Mouse (Mus musculus): Measurements from ENCODE around the gene 1700017B05Rik.
"Not testable (repeated sequence)": the region's sequence is repeated elsewhere in the genome, so short reads cannot be mapped to it uniquely, and the experiment has no call there.

The 1700017B05Rik gene

DNA sequence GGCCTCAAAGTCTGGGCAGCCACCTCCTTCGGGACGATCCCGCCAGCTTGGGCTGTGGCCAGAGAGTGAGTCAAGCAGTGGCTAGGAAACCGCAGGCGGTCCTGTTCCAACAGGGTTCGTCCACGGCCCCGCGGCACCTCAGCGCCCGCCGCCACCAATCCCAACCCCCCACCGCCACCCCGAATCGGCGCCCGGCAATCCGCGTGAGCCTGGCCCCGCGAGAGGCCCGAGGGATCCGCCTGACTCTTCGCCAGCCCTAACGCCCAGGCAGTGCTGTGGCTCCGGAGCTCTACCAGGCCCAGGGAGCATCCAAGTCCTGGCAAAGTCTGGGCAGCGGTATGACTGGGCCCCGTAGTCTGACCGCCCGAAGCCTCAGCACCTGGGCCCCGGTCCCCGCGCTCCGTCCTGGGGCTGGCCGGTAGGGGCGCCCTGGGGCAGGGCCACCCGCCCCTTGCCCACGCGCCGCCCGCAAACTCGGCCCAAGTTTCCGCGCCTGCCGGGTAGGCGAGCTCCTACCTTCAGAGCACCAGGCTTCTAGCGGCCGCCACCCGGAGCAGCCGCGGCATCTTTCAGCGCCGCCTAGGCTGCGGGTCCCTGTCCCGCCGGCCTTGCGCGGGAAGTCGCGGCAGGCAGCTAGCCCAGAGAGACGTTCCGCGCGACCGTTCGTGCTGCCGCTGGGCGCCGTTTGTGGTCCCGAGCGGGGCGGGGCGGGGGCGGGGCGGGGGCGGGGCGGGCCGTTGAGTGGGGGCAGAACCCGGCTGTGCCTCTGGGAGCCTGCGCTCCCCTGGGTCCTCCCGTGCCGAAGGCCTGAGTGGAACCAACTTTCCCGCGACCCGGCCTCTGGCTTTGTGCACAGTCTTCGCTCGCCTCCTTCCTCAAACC lies at the start of gene 1700017B05Rik:
Gene 1700017B05Rik (minus strand): TSS at position 700 of the 882 bp plus-strand sequence.
- peak; percentile 41 for DNase-seq (ENCODE audit: low read depth)

DNA sequence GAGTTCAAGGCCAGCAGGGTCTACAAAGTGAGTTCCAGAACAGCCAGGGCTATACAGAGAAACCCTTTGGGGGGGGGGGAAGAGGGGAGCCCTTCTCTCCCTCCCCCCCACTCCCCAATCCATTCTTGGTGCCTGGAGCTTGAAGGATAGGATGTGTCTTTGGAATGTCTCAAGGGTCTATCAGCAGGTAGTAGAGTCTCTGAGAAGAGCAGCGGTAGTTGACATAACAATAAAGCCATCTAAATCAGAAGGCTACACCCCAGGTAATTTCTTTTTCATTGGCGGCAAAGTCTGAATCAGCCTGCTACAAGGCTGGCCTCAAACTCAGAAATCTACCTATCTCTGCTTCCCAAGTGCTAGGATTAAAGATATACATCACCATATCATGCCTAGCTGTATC lies 48.5 kb upstream of the 1700017B05Rik start:
- DNase-seq (ENCODE audit: low read depth), result no peak

- no peak for DNase-seq (ENCODE audit: low read depth)
These were observed 46.9 kb upstream of the 1700017B05Rik start for GRCm38 (mm10) chr9:57309353-57309752.

- no peak for DNase-seq (ENCODE audit: low read depth)
These were observed 45.0 kb upstream of the 1700017B05Rik start for GRCm38 (mm10) chr9:57307456-57307855.

DNA sequence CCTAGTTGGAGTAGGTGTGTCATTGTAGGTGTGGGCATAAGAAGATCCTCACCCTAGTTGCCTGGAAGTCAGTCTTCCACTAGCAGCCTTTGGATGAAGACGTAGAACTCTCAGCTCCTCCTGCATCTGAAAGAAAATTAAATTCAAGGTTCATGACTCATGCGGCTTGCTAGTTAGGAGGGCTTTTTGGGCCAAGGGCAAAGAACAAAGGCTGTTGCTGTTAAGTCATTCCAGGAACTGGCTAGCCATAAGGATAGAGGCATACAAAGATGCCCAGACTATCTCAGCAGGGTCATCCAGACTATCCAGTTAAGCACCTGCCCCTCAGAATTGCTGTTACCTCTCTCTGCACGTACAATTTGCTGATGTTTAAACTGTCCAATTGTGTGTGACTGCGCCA lies 42.3 kb upstream of the 1700017B05Rik start:
- not testable (repeated sequence) for DNase-seq (ENCODE audit: low read depth)

DNA sequence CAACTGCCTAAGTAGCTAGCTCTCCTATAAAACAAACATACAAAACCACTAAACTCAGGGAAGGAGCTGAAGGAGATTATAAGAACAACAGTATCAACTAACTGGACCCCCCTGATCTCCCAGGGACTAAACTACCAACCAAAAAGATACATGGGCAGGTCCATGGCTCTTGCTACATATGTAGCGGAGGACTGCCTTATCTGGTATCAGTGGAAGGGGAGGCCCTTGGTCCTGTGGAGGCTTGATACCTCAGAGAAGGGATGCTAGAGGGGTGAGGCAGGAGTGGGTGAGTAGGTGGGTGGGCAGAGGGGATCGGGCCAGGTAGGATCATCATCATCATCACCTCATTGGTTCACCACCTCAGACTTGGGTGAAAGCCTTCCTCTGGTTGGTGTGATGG lies 41.8 kb upstream of the 1700017B05Rik start:
- no peak for DNase-seq (ENCODE audit: low read depth)

DNA sequence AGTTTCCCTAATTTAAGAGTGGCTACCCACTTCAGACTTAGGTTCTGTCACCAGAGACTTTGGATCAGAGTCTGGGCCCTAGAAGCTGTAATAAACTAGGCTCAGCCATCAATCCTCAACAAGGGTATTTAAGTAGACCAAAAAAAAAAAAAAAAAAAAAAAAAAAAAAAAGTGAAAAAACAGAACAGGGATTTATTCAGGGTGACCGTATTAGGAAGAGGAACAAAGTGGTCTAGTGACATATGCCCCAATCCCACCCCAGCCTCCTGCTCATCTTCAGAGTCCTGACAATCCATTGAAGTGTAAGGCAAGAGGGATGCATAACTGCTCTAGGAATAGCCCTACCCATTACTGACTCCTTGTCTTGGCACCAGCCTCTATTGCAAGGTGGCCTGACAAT lies 40.9 kb upstream of the 1700017B05Rik start:
- no peak for DNase-seq (ENCODE audit: low read depth)

DNA sequence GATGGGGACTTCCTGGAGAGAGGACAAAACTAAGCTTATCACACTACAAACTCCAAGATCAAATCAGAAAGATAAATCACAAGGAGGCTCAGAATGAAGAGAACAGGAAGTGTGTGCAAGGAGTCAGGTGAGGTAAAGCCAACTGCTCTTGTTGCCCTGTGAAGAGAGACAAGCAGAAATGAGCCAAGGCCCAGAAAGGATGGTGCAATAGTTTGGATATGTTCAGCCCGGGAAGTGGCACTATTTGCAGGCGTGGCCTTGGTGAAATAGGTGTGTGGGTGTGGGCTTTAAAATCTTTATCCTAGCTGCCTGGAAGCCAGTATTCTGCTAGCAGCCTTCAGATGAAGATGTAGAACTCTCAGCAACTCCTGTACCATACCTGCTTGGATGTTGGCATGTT lies 38.4 kb upstream of the 1700017B05Rik start:
- DNase-seq (ENCODE audit: low read depth), result no peak

DNA sequence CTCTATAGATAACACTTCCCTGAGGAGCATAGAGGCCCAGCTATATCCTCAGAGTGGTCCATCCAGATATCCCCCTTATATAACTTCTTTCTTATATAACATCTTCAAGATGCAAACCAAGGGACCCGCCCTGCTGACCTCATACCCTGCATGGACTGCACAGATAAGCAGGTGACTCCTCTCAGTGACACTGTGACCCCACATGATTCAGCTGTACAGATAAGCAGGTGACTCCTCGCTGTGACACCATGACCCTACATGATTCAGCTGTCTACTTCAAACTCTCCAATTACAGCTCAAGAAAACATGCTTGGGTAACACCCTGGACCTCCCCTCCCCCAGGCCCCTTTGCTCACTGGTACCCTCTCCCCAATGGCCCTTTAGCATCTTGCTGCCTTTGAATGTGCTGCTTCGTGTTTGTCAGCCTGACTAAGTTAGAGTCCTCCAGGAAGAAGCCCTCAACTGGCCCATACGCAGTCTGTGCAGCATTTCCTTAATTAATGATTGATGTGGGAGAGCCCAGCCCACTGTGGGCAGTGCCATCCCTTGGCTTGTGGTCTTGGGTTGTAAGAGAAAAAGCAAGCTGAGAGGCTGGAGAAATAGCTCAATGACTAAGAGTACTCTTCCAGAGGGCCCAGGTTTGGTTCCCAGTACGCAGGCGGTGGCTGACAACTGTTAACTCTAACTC lies 37.5 kb upstream of the 1700017B05Rik start:
- DNase-seq (ENCODE audit: low read depth), result peak; percentile 87

- no peak for DNase-seq (ENCODE audit: low read depth)
These were observed 35.5 kb upstream of the 1700017B05Rik start for GRCm38 (mm10) chr9:57297938-57298337.

DNA sequence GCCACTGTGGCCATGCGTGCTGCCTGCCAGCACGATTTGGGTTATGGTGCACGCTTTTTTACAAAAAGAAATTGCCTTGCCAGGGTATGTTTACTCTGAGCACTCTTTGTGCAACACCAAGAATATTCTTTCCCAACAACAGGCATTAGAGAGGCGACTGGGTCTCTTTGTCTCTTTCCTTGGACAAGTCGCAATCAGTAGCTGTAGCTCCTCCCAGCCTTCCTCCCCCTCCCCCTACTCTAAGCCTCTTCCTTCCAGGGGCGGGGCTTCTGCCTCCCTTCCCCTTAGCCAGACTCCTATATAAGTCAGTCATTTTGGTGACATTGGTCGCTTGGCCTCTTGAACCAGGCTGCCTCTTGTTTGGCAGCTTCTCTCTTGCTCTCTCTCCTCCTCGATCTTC lies 33.9 kb upstream of the 1700017B05Rik start:
- DNase-seq (ENCODE audit: low read depth), result no peak

DNA sequence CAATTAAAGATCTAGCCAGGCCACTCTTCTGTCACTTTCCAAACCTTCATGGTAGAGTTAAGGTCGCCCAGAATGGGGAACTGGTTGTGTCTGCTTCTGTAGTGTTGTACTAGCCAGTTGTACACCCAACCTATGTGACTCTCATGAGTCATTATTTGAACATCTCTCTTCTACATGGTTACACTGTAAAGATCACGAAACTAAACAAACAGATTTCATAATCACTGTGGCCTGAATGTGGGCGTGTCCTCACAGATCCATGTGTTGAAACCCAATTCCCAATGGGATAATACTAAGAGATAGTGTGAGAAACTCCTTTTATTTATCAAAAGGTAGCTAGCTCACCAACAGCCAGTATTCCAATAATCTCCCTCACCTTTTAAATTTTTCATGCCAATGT lies 33.3 kb upstream of the 1700017B05Rik start:
- DNase-seq (ENCODE audit: low read depth), result no peak

GRCm38 (mm10) chr9:57294905-57295304 lies 32.5 kb upstream of the 1700017B05Rik start:
- no peak for DNase-seq (ENCODE audit: low read depth)

DNA sequence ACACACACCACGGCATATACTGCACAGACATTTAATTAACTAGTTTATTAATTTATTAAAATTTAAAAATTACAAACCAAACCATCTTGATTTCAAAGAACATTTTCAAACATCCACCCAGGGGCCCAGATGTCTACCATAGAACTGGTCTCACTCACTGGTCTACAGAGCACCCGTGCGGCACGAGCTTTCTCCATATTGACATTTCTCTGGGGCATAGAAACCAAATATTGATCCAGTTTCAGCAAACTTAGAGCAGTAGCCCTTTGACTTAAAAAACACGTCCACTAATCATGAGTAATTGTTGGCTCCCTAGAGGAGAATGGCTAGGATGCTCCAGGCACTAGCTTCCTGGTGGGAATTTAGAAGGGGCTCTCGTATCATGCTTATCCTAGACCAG lies 24.8 kb upstream of the 1700017B05Rik start:
- DNase-seq (ENCODE audit: low read depth), result no peak

DNA sequence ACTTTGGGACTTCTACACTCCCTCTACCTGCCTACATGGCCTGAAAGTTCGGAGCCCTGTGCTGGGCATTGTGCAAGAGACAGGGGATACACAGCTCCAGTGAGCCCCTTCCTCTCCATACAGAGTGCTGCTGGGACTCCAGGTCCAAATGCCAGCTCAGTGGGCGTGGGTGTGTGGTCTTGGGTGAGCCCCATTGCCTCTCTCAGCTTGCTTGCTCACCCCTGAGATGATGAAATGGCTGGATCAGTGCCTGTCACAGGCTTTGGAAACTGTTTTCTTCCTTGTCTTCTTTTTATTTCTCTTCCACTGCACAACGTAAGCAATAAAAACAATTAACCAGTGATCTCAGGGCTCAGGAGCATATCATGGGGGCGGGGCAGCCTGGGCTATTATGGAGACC lies 20.9 kb upstream of the 1700017B05Rik start:
- no peak for DNase-seq (ENCODE audit: low read depth)

GRCm38 (mm10) chr9:57282686-57283085 lies 20.3 kb upstream of the 1700017B05Rik start:
- DNase-seq (ENCODE audit: low read depth), result no peak

DNA sequence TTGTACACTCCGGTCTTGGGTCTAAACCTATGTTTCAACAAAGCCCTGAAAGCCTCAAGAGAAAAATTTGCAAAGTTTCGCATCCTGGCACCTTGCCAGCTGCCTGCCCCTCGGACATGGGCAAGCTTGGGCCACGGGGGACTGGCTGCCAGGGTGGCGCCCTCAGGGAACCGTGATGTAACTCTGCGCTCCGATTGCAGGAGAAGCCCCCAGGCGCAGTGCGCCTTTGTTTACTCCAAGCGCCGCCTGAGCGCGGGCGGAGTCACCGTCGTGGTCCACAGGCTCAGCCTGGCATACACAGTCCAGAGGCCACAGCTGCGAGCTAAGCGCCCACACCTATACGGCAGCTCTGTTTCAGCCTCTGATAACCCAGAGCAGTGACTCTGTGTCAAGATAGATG lies 19.1 kb upstream of the 1700017B05Rik start:
- DNase-seq (ENCODE audit: low read depth), result no peak

GRCm38 (mm10) chr9:57279441-57279840 lies 17.0 kb upstream of the 1700017B05Rik start:
- DNase-seq (ENCODE audit: low read depth), result no peak

DNA sequence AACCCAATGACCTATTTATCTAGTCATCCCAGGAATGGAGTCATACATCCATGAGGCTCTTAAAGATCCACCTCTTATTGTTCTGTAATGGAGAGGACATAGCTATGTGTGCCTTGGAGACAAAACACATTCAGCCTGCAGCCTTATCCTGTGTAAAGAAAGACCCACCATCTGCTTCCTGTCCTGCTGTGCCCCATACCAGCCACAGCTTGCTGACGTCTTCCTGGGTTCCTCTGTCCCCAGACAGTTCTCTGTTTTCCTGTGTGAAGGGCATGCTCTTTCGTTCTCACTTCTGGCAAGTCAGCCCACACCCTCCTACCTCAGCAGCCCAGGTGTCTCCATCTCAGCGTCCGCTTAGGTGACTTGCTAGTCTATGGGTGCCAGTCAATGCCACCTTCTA lies 15.9 kb upstream of the 1700017B05Rik start:
- no peak for DNase-seq (ENCODE audit: low read depth)

DNA sequence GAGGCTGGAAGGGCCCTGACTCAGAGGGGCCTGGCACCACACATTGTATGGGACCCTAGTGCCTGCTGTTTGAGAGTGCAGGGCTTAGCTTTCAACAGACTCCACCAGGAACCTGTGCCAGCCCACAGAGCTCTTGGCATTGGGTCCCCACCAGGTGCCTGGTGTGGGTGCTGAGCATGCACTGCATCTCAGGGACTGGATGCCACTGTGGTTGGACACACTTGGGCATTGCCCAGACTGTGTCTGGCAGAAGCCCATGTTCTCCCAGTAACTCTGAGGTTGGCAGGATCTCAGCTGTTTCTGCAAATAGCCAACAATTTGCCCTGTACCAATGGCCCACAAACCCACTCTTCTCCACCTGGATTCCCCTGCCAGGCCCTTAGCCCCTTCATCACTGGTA lies 13.9 kb upstream of the 1700017B05Rik start:
- no peak for DNase-seq (ENCODE audit: low read depth)

GRCm38 (mm10) chr9:57273805-57274494 lies 11.5 kb upstream of the 1700017B05Rik start:
- no peak for DNase-seq (ENCODE audit: low read depth)

GRCm38 (mm10) chr9:57272902-57273804 lies 10.7 kb upstream of the 1700017B05Rik start:
- no peak for DNase-seq (ENCODE audit: low read depth)
